Mouse (Mus musculus): ENCODE measurements at regions not wholly inside any gene's neighbourhood (a gene's known extent, or its start where the extent isn't known, plus 50 kb on each side); places are given as distances from the start of the nearest gene placed in this dataset.

GRCm38 (mm10) chr4:29112552-29112951 is 299.6 kb downstream of the Epha7 start:
- no peaks in the 10 kb centered on the region for H3K27me3 ChIP-seq (replicated peaks)
- no peak for ATAC-seq
- no peak overlapping the region for H3K27ac ChIP-seq
- H3K9me3 ChIP-seq (replicated peaks): no peaks in the 10 kb centered on the region
- 66% methylated on average over 2 of the region's 2 CpGs for WGBS (ENCODE audit: insufficient replicate concordance)
- no peaks in the 10 kb centered on the region for H3K36me3 ChIP-seq
- H3K9ac ChIP-seq: no peak overlapping the region
- H3K4me1 ChIP-seq: no peaks in the 10 kb centered on the region
- no peak overlapping the region for H3K4me3 ChIP-seq
- no peak overlapping the region for H3K4me2 ChIP-seq

GRCm38 (mm10) chr4:29117025-29117424 is 304.1 kb downstream of the Epha7 start:
- ATAC-seq: no peak
- 85% methylated on average over 4 of the region's 4 CpGs for WGBS (ENCODE audit: insufficient replicate concordance)
- H3K4me3 ChIP-seq: no peak overlapping the region
- H3K27ac ChIP-seq: no peak overlapping the region
- no peaks in the 10 kb centered on the region for H3K36me3 ChIP-seq
- H3K9ac ChIP-seq: no peak overlapping the region
- H3K27me3 ChIP-seq (replicated peaks): no peaks in the 10 kb centered on the region
- H3K4me2 ChIP-seq: no peak overlapping the region
- no peaks in the 10 kb centered on the region for H3K9me3 ChIP-seq (replicated peaks)
- no peaks in the 10 kb centered on the region; the same call in 1 of the 2 replicates for H3K4me1 ChIP-seq

GRCm38 (mm10) chr4:29117926-29118325 is 305.0 kb downstream of the Epha7 start:
- Histone ChIP-seq H3K4me1 (no peaks in the 10 kb centered on the region; the same call in 1 of the 2 replicates), H3K4me2 (no peak overlapping the region), H3K4me3 (no peak overlapping the region), H3K27ac (no peak overlapping the region), H3K9me3 (replicated peaks) (no peaks in the 10 kb centered on the region), H3K27me3 (replicated peaks) (no peaks in the 10 kb centered on the region), H3K36me3 (no peaks in the 10 kb centered on the region), H3K9ac (no peak overlapping the region)
- ATAC-seq: no peak
- WGBS (ENCODE audit: insufficient replicate concordance): 60% methylated on average over 9 of the region's 9 CpGs

GRCm38 (mm10) chr4:29118679-29119479 is 305.9 kb downstream of the Epha7 start:
- H3K9ac ChIP-seq: no peak overlapping the region
- no peaks in the 10 kb centered on the region for H3K36me3 ChIP-seq
- WGBS (ENCODE audit: insufficient replicate concordance): 46% methylated on average over 7 of the region's 7 CpGs
- no peaks in the 10 kb centered on the region for H3K27me3 ChIP-seq (replicated peaks)
- no peak overlapping the region for H3K4me3 ChIP-seq
- no peaks in the 10 kb centered on the region for H3K9me3 ChIP-seq (replicated peaks)
- no peak for ATAC-seq
- H3K4me1 ChIP-seq: peaks cover 3% of the 10 kb centered on the region; the same call in 1 of the 2 replicates
- H3K27ac ChIP-seq: no peak overlapping the region
- no peak overlapping the region for H3K4me2 ChIP-seq

- 60% methylated on average over 9 of the region's 9 CpGs for WGBS (ENCODE audit: insufficient replicate concordance)
- H3K27me3 ChIP-seq (replicated peaks): no peaks in the 10 kb centered on the region
- H3K4me3 ChIP-seq: no peak overlapping the region
- no peak overlapping the region for H3K9ac ChIP-seq
- ATAC-seq: no peak
- no peak overlapping the region for H3K27ac ChIP-seq
- H3K9me3 ChIP-seq (replicated peaks): no peaks in the 10 kb centered on the region
- H3K4me2 ChIP-seq: no peak overlapping the region
- H3K4me1 ChIP-seq: peaks cover 10% of the 10 kb centered on the region
- no peaks in the 10 kb centered on the region for H3K36me3 ChIP-seq
Measured at GRCm38 (mm10) chr4:29119480-29120153, 306.7 kb downstream of the Epha7 start.

DNA sequence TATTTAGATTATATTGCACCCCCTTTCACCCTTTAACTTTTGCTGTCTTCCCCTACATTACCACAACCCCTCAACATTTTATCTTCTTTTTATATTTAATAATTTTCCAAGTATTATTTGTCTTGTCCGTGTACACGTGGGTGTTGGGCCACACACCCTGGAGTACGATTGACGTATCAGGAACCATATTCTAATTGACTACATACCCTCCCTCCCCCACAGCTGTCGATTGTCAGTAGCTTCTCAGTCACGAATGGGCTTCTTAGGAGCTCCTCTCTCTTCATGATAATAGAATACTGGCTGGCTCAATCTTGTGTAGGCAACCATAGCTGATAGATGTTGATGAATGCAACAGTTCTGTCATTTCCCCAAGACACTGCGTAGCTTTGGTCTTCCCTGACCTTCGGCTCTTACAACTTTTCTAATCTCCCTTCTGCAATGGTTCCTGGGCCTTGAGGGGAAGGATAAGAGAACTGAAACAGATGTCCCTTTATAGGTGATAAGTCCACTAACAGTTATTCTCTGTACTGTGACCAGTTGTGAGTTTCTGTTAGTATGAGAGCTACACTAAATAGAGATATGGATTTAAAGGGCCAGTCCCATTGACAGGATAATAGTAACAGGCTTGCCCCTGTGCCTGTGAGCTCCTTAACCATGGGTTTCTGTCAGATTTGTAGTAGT is 310.9 kb downstream of the Epha7 start:
- WGBS (ENCODE audit: insufficient replicate concordance): 29% methylated on average over 8 of the region's 8 CpGs
- Histone ChIP-seq H3K27me3 (replicated peaks) (no peaks in the 10 kb centered on the region), H3K4me3 (no peak overlapping the region), H3K4me1 (peaks cover 17% of the 10 kb centered on the region), H3K36me3 (no peaks in the 10 kb centered on the region), H3K9ac (no peak overlapping the region), H3K9me3 (replicated peaks) (no peaks in the 10 kb centered on the region), H3K27ac (peak overlapping the region; percentile 64), H3K4me2 (peak overlapping the region; percentile 18)
- ATAC-seq: peak; percentile 96

DNA sequence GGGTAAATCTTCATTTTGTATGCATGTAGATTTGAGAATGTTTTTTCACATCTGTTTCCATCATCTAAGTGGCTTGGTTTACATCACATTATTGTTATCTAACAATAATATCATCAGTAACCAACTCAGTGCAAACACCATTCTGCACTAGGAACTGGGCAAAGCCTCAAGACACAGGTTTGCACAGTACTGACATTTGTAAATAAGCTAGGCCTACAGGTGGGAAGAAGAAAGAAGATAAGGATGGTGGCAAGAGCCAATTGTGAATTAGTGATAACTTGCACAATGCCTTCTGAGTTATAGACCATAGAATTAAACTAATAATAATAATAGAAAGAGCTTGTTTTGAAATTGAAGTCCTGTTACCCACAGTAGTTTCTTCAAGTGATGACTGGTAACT is 317.6 kb downstream of the Epha7 start:
- no peaks in the 10 kb centered on the region for H3K27me3 ChIP-seq (replicated peaks)
- ATAC-seq: no peak; the same call in 1 of the 2 replicates
- H3K4me3 ChIP-seq: no peak overlapping the region
- no peak overlapping the region for H3K27ac ChIP-seq
- no peaks in the 10 kb centered on the region for H3K4me1 ChIP-seq
- no peak overlapping the region for H3K4me2 ChIP-seq
- no peaks in the 10 kb centered on the region for H3K9me3 ChIP-seq (replicated peaks)
- no peaks in the 10 kb centered on the region for H3K36me3 ChIP-seq
- H3K9ac ChIP-seq: no peak overlapping the region

GRCm38 (mm10) chr4:29133404-29134307 is 320.7 kb downstream of the Epha7 start:
- H3K27ac ChIP-seq: no peak overlapping the region
- no peak for ATAC-seq
- no peaks in the 10 kb centered on the region for H3K36me3 ChIP-seq
- H3K4me3 ChIP-seq: no peak overlapping the region
- no peak overlapping the region for H3K4me2 ChIP-seq
- H3K4me1 ChIP-seq: no peaks in the 10 kb centered on the region
- H3K27me3 ChIP-seq (replicated peaks): no peaks in the 10 kb centered on the region
- 61% methylated on average over 21 of the region's 21 CpGs for WGBS (ENCODE audit: insufficient replicate concordance)
- H3K9me3 ChIP-seq (replicated peaks): no peaks in the 10 kb centered on the region
- no peak overlapping the region for H3K9ac ChIP-seq

GRCm38 (mm10) chr4:29135685-29136385 is 322.9 kb downstream of the Epha7 start:
- no peak for ATAC-seq
- H3K27me3 ChIP-seq (replicated peaks): no peaks in the 10 kb centered on the region
- H3K4me3 ChIP-seq: no peak overlapping the region
- H3K4me1 ChIP-seq: no peaks in the 10 kb centered on the region
- H3K4me2 ChIP-seq: no peak overlapping the region
- WGBS (ENCODE audit: insufficient replicate concordance): 29% methylated on average over 5 of the region's 5 CpGs
- no peaks in the 10 kb centered on the region for H3K36me3 ChIP-seq
- no peak overlapping the region for H3K9ac ChIP-seq
- H3K27ac ChIP-seq: no peak overlapping the region
- H3K9me3 ChIP-seq (replicated peaks): no peaks in the 10 kb centered on the region

DNA sequence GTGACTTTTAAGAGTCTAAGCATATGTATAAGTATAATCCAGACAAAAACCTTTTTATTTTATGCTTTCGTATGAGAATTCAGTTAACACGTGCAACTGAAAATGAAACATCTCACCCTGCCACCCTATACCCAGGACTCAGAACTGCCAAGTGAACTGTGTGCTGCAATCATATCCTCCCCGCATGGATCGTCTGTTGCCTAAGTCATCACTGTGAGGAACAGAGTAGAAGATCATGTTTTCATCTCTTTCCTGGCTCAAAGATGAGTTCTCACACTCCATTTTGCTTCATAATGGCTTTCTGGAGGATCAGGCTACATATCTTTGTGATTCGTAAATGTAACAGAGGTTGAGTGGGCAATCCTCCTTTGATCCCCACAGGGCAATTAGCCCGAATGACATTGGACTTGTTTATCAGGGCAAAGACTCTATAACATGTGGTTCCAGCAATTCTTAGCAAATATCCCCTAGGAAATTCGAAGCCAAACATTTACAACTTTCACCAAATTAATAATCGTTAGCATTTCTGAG is 325.9 kb downstream of the Epha7 start:
- H3K9me3 ChIP-seq (replicated peaks): no peaks in the 10 kb centered on the region
- H3K36me3 ChIP-seq: no peaks in the 10 kb centered on the region
- 72% methylated on average over 8 of the region's 8 CpGs for WGBS (ENCODE audit: insufficient replicate concordance)
- ATAC-seq: no peak
- no peak overlapping the region for H3K4me2 ChIP-seq
- no peaks in the 10 kb centered on the region for H3K27me3 ChIP-seq (replicated peaks)
- no peak overlapping the region for H3K9ac ChIP-seq
- no peaks in the 10 kb centered on the region for H3K4me1 ChIP-seq
- no peak overlapping the region for H3K4me3 ChIP-seq
- H3K27ac ChIP-seq: no peak overlapping the region

GRCm38 (mm10) chr4:29143415-29143814 is 330.5 kb downstream of the Epha7 start:
- no peaks in the 10 kb centered on the region for H3K27me3 ChIP-seq (replicated peaks)
- H3K9ac ChIP-seq: no peak overlapping the region
- no peak overlapping the region for H3K27ac ChIP-seq
- no peak for ATAC-seq
- H3K4me3 ChIP-seq: no peak overlapping the region
- WGBS (ENCODE audit: insufficient replicate concordance): 83% methylated on average over 1 of the region's 1 CpGs
- H3K9me3 ChIP-seq (replicated peaks): no peaks in the 10 kb centered on the region
- no peaks in the 10 kb centered on the region for H3K4me1 ChIP-seq
- H3K4me2 ChIP-seq: no peak overlapping the region
- H3K36me3 ChIP-seq: no peaks in the 10 kb centered on the region
